Mouse (Mus musculus) fibroblast of lung, adult 2 months (primary cell): ENCODE measurements around the gene Izumo4.
A peak's percentile ranks its signal among the peaks of the same experiment; 100 is the strongest.

Source experiments
- DNase-seq: peaks from one replicate; pipeline ENCODE4 v3.0.0-alpha.2; 2011; ENCODE audit warnings: low read depth

Izumo4 gene

DNA sequence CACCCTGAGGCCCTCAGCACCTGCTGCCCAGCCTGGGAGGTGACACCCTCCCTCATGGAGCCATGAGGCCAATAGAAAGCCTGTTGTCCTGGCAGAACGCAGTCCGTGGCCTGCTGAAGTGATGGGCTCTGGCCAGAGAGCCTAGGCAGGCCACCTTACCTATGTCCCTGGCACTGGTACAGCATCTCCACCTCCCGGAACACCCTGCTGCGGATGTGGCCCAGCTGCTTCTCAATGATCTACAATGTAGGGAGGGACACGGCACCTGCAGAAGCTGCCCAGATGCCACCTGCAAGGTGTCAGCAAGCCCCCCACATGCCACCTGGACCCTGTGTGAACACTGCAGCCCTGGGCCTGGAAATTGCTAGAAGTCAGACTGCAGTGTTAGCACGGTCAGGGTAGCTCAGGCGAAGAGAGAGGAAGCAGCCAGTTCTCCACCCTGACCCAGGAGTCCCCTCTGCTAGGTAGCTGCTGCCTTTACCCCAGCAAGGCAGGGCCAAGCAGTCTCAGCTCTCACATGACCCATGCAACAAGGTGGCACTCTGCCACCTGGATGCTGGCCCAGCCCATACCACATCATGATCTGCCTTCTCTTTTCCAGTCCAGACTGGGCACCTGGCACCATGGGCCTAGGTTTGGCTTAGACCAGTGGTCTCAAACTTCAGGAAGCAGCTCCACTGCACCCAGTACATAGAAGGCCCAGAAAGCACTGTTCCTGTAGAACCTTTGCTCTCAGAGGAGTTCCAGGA, 32.1 kb upstream of the Izumo4 start:
- DNase-seq, result no peak

DNA sequence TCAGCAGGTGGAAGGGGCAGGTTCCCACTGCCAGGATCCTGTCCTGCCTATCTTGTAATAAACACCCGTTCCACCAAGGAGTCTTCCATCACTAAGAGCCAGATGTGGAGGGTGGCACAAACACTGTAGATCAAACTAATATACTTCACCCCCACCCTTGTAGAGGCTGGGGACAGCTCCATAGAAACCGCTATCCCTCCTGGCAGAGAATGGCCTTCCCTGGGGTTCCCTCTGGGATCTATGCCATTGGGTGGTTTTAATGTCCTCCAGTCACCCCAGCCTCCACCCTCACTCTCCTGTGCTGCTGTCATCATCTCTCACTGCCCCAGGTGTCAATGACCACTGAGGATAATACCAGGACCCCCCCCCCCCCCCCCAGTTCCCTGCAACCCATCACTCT, 31.5 kb upstream of the Izumo4 start:
- no peak for DNase-seq

DNA sequence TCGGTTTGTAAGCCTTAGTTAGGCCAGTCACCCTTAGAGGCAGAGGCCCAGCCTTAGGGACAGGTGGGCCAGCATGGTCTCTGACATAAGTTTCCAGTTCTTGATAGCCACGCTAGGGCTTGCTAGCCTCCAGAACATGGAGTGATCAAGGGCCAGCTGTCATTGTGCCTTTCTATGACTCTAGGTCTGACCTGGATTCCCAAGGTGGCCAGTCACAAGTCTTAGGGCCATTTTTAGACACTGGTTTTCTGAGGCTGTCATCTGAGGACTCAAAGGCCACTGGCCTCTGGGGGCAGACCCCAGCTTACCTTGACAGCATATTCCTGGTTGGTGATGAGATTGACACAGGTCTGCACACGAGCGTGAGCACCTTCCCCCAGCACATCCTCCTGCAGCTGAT, 30.7 kb upstream of the Izumo4 start:
- no peak for DNase-seq

DNA sequence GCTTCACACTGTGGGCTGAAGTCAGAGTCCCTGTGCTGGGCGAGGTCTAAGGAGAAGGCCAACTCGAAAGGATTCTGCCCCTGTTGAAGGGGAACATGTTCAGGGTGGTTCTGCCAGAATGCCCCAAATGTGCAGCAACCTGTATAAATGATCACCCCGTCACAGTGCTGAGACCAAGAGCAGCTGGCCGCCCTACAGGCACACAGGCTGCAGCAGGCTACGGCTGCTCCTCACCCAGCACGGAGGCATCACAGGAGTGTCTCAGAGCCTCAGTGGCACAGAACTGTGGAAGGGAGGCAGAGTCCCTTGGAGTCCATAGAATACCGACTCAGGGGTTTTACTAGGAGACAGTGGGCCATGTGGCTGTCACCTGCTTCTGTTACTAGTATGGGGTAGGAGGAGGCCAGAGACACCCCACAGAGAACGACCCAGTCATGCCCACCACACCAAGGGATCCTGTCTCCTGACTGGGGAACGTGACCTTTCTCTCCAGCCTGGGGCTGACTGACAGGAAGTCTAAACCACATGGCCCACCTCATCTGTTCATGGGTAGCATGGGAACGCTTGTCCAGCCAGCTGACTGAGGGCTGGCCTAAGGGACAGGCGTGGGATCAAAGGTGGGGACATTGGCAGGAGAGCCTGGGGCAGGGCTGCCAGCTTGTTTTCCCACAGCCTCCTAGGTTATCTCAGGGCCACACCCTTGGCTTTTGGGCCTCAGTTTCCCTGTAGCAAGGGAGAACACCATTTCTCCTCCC, 29.9 kb upstream of the Izumo4 start:
- DNase-seq, result no peak

DNA sequence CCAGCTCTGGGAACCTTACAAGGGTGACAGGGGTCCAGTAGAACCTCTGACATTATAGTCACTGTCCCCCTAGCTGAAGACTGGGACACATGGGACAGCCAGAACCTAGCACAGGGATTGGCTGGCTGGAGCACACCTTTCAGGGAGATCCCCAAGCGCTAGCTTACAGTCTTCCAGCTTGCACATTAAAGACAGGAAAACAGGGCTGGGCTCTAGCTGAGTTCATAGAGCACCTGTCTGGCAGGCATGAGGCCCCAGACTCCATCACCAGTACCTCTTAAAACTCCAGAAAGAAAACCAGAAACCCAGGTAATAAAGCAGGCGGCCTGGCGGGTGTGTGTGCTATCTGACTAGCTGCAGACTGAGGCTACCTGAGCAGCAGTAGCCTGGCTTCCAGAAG, 28.3 kb upstream of the Izumo4 start:
- no peak for DNase-seq

DNA sequence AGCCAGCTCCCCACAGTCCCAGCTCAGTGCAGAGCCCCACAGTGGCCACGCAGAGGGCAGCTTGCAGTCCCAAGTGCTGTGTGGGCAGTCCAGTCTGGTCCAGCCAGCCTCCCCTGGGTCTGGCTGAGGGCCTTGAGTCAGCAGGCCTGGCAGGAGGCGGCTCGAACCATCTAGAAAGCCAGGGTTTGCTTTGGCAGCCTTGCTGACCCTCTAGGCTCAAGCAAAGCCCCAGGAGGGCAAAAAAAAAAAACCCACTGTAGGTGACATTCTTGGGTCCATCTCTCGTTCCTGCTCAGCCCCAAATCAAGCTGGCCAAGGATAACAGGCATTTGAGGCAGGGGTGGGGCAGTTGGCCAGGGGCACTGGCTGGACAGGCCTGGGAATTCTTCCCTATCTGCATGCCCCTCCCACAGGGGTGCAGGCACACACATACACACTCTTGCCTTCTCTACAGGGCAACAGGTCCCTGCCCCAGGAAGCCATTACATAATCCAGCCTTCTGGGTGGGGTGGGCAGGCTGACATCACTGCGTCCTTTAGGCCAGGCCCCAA, 27.7 kb upstream of the Izumo4 start:
- peak; percentile 79 for DNase-seq

DNA sequence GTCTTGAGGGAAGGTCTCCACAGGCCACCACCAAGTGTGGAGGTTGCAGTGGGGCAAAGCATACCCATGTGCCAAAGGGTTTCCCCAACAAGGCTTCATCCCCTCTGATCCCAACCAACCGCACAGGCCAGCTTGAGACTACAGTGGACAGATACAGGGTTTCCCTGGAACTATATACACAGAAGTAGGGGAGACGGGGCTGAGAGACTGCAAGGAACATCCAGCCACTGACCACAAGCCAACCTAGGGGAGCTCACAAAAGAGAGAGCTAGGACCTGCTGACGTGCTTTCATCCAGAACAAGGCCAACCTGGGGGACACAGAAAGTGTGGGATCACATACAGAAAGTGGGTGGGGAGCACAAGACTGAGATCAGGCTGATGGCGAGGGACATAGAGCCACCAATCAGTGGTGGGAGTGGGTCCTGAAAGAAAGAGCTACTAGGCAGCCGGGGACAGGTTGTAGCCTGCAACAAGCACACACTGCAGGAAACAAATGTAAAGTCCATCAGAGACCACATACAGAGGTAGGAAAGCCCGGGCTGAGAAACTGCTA, 27.1 kb upstream of the Izumo4 start:
- DNase-seq, result no peak

DNA sequence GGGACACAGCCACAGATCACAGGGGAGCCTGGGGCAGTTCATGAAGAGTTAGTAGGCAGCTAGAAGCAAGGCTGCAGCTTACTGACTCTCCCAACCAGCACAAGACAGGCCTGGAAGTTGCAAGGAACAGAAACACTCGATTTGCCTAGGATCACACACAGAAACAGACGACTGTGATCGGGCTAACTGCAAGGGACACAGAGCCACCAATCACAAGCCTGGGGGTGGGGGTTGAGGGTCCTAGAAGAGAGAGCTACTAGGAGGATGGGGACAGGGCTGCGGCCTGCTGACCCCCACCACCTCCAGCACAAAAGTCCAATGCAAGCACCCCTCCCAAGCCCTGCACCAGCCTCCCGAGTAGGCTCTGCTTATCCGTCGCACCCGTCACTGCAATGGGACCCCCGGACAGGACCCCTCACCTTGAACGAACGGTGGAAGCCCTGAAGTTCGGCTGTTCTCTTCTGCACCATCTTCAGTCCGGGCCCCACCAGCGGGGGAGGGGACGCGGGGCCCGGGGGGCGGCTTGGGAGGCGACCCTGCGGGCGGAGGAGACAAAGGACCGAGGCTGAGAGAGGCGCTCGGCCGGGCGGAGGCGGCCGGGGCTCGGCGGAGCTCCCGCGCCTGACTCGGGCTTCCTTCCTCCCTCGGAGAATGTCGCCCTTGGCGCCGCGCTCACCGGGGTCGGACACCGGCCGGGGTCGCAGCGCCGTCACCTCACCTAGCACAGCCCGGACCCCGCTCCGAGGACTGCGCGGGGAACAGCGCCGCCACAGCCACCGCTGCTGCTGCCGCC, 26.4 kb upstream of the Izumo4 start:
- DNase-seq, result no peak

DNA sequence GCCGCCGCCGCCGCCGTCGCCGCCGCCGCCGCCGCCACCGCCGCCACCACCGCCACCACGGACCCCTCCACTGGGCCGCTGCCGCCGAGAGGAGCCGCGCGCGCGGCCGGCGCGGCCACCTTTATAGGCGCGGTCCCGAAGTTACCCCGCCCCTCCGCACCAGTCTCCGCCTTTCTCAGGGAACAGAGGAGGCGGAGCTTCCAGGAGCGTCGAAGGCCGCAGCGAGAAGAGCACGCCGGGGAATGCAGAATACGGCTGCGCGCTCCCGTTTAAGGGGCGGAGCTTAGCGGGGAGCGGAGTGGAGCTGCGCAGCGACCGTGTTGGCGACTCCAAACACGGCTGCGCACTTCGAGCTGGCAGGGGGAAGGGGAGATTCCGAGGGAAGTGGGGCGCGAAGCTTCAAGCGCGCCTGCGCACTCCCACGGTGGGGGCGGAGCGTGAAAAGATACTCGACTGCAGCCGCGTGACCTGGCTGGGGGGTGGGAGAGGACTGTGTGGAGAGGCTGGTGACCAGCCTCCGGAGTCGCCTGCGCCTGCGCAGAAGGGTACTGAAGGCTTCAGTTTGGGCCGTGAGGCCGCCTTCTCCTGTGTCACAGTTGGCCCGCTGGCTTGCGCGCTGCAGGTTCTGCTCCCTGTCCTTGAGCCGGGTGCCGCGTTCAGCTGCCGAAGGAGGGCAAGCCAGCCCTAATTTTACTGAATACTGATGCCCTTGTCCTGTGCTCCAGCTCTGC, 25.6 kb upstream of the Izumo4 start:
- DNase-seq, result peak; percentile 99

DNA sequence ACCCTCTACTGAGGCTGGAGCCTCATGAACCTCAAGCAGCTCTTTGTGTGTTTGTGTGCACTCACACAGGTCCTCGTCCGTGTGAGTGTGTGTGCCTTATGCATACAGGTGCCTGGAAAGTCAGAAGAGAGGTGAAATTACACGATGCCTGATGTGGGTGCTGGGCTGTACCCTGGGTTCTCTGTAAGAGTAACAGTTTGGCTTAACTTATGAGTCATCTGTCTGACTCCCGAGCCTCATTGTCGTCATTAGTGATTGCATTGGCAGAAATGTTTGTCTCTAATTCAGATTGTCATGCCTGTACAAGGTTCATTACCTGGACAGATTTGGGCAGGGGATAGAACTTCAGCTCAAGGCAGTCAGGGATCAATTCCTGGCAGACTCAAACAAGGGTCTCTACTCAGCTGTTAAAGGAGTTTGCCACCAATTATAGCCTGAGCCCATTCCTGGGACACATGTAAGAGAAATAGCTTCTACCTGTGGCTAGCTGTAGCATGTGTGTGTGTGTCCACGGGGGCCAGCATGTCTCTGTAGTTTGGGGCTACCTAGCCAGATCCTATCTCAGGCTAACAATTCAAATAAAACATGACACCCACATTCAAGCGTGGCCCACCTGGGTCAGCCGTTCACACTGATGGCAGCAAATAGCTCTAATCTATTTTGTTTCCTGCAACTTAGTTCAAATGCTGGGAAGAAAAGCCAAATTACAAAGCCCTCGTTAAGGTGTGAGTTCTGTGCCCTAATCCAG, 24.7 kb upstream of the Izumo4 start:
- DNase-seq, result no peak

DNA sequence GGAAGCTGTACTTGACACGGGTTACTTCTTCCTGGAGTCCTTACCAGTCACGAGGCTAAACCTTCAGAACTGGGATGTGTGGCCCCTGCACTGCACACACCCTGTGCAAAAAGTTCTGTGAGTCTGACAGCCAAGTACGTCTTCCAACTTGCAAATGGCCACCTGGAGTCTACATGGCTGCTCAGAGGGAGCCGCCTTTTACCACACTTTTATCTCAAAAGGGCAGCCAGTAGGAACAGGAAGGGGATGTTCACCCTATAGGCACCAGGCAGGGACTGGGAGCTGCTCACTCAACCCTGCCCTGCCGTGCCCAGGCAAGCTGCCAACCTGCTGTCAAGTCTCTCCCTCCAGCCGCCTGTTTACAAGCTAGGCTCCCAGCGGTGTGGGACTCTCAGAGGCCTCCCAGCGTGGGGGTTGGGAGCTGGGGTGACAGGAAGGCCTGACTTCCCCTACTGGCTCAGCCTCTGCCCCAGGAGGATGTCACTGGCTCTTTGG, 24.0 kb upstream of the Izumo4 start, which contains the start of gene Mknk2:
Mknk2 (minus strand) TSS at position 171 of the 495 bp plus-strand sequence.
- DNase-seq, result peak; percentile 84

DNA sequence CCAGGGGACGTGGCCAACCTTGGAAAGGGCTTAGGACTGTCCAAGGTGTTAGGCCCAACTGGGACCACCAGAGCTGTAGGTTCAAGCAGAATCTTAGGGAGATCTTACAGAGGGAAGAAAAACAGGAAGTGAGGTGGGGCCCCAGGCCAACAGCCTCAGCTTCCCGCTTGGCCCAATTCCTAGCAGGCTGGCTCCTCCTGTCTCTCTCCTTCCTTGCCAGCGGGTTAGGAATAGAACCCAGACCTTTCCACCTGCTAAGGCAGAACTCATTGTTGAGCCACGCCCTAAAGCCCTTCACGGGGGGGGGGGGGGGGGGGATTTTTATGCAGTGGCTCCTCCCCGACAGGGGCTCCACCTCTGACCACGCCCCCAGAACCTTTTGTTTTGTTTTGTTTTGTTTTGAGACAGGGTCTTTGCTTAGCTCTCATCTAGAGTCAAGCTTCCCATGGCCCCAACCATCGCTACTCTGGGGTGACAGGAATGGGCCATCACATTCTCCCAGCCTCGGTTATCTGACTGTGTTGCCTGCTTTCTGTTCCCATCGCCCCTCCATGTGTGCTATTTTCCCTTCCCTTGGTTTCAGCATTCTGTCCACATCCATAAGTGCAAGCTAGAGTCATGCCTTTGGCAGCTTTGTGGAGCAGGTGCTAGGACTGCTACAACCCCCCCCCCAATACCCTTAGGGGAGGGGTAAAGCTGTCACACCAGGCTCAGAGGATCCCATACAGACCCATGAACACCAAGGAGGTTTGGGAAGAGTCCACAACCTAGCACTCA, 23.2 kb upstream of the Izumo4 start:
- DNase-seq, result no peak

DNA sequence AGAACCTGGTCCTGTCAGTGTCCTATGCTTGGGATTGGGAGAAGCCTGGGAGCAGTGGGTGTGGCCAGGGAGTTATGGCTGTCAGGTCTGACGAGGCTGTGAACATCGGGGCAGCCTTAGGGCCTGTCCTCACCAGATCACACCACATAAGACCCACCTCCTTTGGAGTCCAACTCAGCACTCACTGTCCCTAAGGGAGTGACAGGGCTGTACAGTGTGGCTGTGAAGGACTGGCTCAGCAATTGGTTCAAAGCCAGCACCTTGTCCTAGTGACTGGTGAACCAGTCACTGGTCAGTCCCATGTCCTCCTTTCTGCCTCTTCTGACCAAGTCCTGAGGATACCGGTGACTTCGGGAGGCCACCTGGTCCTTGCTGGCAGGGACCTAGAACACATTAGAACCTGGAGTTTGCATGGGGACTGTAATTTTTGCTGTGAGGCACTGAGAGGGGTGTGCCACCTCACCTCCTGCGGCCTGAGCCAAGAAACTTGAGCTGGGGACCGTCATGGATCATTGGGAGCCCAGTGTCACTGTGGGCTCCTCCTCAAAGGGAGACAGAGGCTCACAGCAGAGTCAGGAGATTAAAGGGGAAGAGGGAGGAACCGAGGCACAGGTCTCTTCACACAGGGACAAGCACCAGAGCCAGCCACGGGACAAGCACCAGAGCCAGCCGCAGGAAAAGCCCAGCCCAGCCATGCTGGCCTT, 22.3 kb upstream of the Izumo4 start:
- DNase-seq, result no peak

DNA sequence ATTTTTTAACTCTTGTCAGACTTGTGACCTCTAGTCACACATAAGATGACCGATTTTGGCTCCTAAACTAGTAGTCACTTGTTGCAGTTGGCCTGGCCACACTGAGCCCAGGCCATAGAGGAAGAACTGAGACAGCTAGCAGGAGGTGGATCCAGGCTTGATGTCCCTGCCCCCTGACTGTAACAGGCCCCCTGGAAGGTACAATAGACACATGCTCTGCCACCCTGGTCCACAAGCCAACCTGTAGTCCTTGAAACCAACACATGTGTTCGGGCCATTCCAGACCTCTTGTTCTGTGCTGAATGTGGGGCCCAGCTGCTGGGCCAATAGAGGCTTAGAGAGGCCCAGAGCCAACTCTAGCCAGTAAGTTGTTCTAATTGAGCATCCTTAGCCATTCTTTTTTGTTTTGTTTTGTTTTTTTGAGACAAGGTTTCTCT, 21.7 kb upstream of the Izumo4 start:
- DNase-seq, result no peak

DNA sequence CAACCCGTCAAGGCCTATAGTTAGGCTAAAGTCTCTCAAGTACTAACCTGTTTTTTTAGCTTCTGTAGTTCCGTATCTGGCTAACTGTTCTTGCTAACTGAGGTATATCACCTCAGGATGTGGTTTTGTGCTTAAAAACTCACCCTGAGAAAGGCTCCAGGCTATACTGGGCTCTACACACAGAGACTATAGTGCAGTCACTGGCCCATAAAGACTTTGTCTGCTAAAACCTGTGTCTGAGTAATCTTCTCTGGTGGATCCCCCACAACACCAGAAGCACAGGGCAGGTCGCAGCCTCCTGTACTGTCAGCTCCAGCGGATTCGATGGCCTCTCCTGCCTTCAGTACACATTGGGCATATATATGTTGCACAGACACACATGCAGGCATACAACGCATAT, 20.0 kb upstream of the Izumo4 start:
- DNase-seq, result no peak

DNA sequence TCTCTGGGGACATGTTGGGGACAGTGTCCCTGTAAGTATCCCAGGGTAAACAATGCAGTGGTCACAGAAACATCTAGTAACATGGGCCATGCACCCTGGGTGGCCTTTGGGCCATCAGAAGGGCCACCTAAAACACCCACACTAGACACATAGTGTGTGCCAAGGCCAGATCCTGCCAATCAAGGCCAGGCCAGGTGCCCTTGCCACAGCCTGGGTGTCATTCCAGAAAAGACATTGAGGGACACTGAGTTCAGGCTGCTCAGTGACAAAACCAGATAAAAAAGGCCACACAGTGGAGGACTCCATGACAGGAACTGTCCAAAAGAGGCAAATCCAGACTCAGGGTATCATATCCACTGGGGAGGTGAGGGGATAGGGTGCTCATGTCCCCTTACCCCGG, 18.3 kb upstream of the Izumo4 start:
- no peak for DNase-seq

DNA sequence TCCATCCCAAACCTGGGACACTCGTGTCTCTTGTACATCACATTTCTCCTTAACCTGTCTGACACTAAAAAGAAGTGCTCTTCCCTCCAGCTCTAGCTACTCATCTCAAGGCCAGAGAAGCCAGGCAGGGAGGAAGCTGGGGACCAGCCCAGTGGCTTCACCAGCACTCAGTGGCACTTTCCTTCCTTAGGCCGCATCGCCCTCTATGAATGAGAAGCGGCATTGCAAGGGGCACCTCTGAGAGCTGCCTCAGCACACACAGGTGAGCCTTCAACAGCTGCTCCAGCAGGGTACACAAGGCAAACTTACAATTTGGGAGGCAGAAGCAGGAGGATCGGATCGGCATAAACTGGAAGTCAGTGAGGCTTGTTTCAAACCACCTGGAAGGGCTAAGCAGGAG, 17.8 kb upstream of the Izumo4 start:
- no peak for DNase-seq

DNA sequence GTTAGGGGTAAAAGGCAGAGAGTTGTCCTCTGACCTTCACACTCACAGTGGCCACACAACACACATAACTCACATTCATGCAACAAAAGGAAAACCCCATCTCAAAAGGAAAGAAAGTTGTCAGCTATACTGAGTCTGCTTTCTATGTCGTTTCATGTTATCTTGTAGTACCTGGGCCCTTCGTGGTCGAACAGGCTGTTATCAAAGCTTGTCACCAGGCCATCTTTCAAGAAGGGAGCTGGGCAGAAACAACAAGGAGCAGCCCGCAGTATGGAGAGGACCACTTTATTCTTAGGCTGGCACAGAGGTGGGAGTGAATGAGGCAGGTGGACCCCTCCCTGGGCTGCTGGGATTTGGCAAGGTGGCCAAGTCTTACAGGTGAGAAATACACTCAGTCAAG, 17.0 kb upstream of the Izumo4 start:
- DNase-seq, result no peak

DNA sequence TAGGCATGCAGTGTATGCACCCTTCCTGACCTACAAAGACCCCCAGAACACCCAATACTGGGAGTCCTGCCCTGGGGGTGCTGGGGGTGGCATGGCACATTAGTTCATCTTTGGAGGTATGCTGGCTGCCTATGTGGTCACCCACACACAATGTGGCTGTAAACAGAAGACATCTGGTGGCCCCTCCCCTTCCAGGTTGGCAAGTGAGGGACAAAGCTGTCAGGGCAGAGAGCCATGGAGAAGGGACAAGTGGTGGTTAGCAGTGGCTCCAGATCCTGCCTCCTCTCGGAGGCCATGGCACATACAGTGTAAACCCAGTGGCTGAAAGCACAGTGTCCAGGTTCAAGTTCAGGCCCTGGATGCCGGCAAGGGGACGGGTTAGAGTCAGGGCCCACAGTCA, 15.4 kb upstream of the Izumo4 start:
- no peak for DNase-seq
